Mouse (Mus musculus) liver, adult (tissue): ENCODE measurements around the gene Oas1f.
"Not testable (repeated sequence)": the region's sequence is repeated elsewhere in the genome, so short reads cannot be mapped to it uniquely, and the experiment has no call there.

Source experiments
- GATA4 ChIP-seq: IDR thresholded peaks from 2 replicates; pipeline ENCODE4 v1.6.1; 2014; ENCODE audit warnings: mild to moderate bottlenecking, low read length; ENCODE audit not compliant: insufficient replicate concordance

Oas1f gene

DNA sequence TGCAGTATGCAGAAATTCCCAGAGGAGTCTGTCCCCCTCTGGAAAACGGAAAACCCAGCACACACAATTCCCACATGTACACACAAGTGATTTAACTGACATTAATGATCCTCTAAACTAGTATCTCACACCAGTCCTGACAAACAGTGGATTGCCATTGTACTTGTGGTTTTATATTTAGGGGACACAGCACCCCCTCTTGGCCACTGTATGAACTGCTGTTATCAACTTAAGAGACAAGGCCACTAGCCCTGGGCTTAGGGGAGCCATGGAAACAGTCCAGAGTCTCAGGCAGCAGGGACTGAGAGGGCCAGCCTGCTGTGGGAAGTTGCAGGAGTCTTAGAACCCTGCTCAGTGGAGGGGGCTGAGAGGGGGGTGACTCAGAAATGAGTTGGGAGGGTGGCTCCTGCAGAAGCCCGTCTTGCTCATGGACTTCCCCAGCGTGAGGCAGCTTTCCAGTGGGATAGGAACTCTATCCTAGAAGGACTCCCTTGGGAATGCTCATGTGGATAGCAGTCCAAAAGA is 18.2 kb downstream of the Oas1f start:
- no peak for TF ChIP-seq GATA4

DNA sequence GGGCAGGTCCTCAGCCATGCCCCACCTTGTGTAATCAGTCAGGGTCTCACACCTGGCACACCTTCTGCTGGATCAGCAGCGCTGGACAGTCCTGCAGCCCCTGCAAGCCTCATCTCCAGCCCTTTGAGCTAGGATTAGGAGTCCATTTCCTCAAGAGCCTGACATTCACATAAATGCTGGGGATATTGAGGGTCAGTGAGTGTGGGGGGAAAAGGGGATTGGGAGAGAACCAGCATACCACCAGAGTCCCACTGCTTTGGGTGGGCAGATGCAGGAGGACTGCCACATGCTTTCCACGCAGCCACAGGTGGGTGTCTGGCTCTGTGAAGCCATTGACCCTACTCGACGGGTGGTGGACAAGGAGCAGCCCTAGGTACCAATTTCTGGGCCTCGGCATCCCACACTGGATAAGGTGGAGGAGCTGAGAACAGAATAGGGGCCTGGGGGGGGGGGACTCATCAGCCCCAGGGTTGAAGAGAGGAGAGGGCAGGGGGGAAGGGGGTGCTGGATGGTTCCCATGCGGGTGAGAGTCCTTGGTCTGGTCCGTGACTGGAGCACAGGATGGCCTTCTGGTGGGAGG is 22.4 kb downstream of the Oas1f start:
- no peak for TF ChIP-seq GATA4

DNA sequence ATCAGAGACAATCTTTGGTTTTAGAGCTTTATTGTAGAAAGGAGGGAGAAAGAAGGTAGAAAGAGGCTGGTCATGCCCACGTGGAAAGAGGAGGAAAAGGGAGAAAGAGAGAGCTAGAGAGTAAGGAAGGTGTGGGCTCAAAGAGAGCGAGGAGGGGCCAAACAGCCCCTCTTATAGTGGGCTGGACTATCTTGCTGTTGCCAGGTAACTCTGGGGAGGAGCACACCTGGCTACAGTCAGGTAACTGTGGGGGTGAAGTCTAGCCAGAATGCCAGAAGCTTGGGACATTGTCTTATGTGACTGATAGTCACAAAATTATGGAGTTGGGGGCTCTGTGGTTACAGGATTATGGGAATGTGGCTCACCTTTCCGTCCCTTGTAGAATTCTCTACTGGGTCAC is 22.9 kb downstream of the Oas1f start:
- no peak for TF ChIP-seq GATA4

DNA sequence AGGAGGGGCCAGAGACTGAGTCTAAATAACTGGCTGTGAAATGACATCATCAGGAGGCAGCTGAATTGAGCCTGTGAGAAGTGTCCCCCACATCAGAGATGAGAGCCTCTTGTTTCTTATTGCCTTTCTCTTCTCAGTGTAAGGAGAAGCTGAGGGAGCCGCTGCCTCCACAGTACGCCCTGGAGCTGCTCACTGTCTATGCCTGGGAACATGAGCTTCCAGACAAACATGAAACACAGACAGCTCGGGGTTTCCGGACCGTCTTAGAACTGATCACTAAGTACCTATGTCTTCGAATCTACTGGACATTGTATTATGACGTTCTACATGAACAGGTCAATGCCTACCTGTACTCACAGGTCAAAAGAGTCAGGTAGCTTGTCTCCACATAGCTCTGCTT is 23.6 kb downstream of the Oas1f start:
- no peak for TF ChIP-seq GATA4

DNA sequence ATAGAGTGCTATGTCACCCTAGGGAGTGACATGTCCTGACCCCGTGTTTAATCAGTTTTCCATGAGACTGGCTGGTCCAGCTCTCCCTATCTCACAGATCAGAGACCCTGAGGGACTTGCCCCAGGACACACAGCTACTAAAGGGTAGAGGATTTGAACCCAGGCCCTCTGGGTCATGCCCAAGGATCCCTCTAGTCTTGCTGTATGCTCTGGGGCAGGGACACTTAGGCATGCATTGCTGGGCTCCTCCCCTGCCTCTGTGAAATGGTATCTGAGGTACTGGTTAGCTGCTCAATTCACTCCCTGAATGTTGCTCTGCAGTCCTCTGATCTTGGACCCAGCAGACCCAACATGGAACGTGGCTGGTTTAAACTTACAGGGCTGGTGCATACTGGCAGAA is 24.3 kb downstream of the Oas1f start:
- TF ChIP-seq GATA4: no peak

DNA sequence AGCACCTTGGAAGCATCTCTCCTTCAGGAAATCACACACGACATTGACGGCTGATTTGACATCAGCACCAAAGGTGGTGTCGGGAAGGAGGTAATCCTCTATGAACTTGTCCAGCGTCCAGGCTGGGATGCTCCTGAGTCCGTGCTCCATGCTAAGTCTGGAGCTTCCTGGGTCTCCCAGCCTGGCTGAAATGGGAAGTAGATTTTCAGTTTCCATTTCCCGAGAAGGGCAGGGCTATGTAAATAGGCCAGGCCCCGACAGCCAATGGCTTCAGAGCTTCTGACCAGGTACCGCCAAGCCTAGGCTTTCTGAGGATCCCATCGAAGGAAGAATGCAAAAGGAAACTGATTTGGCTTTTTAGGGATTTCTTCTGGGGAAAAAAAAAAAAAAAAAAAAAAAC is 40.2 kb downstream of the Oas1f start, which contains the start of gene Oas1g:
Oas1g (minus strand) TSS at position 201 of the 400 bp plus-strand sequence.
- TF ChIP-seq GATA4: not testable (repeated sequence)

DNA sequence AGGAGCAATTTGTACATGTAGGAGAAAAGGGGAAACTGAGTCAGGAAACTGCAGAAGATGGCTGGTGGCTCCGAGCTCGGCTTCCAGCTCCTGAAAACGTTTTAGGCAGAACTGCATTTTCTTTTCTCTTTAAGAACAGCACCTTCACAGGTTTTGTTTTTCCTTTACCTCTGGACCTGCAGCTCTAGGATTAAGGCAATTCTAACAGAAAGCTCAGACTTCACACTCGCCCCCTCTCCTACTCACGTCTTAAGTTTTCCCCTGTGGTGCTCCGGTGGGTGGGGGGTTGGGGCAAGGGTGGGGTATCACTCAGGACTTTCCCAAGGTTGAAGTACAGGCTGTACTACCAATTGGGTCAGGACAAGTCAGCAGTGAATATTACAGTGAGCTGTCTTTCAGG is 40.7 kb downstream of the Oas1f start:
- no peak for TF ChIP-seq GATA4

DNA sequence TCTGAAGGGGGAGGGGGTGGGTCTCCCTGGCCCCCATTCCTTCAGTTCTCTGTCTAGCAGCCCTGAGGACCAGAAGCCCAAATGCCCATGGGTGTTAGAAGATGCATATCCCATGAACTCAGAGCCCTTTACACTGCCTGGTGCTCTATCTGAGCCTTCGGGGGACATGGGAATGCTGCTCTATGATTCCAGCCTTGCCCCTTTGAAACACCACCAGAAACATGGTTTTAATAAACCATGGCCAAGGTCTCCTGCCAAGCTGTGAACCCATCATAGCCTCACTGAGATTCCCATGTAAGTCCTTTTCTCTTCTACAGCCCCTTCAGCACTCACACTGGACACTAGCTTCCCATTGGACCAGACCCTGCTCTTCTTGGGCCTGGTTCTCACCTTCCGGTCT is 42.9 kb downstream of the Oas1f start:
- no peak for TF ChIP-seq GATA4

DNA sequence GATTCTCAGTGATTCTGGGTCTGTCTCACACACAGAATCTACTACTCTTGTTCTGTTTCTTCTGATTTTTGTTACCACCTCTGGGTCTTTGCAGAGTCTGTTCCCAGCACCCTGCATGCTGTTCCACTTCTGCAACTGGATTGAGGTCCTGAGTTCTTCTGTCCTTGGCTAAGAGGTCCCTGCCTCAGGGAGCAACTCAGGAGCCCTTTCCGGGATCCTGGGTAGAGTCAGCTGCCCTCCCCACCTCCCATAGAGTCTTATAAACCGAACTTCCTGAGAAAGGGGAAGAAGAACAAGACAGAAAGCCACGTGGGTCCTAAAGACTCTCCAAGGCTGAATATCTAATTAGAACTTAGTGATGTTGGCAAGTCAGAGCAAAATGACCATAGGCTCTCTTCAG is 43.8 kb downstream of the Oas1f start:
- no peak for TF ChIP-seq GATA4

DNA sequence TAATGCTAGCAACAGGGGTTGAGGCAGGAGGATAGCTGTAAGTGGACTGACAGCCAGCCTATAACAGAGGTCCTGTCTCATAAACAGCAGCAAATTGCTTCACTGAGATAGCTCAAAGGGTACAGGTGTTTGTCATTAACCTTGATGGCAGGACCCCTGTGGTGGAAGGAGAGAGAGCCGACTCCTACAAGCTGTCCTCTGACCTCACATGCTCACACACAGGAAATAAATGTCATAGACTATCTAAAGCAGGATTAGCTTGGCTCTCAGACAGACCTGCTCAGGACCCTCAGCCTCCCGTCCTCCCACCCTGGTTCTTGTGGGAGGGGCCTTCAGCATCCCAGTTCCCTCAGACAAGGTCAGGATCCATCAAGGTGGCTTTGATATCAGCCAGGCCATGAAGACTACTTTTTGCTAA is 45.1 kb downstream of the Oas1f start:
- no peak for TF ChIP-seq GATA4

DNA sequence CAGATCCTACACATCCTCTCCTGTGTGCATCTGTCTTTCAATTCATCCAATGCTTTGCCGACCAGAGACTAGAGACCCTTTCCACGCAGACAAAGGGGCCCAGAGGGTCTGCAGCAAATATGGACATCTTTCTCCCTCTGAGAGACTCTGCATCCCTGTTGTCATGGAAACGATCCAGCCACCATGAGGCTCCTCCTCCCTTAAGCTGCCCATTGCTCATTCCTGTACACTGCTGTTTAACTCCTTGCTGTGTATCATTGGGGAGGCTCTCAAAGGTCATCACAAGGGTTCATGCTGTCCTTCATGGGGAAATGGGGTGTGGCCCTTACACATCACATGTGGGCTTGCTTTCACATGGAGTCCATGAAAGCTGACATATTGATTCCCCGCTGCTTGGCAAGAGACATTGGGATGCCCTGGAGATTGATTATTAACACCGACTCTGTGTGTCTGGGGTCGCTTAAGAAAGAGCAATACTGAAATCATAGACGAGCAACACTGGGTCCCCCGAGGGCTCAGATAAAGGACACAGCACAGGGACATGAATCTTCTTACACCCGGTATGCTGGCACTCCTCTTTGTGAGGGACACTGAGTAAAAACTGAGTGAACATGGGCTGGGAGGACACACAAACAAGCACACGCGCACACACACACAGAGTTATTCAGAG is 48.2 kb downstream of the Oas1f start:
- no peak for TF ChIP-seq GATA4

DNA sequence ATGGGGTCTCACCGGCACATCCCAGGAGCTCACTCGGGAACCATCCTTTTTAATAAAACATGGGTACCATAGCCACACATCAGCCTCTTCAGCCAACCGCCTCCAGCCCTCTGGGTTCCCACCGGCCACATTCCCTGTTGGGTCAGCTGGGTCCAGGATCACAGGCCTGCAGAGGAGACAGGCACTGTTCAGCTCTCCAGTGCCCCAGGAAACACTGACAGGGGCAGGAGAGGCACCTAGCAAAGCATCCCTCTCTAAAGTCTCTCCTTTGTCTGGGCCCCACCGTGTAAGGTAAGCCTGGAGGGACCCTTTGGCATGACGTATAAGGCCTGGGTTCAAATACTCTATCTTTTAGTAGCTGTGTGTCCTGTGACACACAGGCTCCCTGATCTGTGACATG is 51.1 kb downstream of the Oas1f start:
- TF ChIP-seq GATA4: no peak

DNA sequence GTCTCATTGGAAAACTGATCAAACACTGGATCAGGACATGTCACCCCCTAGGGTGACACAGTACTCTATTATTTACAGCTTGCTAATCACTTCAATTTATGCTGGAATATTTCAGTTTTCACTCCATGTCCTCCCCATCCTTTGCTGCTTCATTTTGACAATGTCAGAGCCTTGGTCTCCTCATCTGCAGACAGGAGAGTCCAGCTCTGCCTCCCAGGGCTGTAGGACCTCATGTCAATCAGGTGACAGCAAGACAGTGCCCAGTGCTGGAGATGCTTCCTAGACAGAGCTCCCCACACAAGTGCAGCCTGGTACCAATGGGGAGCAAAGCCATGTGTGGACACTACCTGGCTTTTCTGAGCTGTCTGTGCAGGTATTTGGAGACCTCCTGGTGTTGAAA is 51.6 kb downstream of the Oas1f start:
- TF ChIP-seq GATA4: no peak

DNA sequence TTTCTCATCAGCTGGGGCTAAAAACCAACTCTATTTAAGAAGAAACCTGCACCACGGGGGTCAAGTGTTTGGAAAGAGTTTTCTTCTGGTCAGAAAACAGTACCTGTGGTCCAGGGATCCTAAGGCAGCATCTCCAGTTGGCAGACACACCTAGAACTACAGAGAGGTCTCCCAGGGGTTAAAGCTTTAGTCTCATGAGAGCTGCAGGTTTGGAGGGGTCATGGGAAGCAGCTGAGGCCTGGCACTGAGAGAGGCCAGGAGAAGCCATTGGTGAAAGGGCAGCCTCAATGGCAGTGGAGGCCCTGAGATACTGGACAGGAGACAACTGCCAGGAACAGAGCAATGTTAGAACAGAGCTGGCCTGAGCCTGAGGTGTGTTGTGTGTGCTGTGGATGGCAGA is 53.5 kb downstream of the Oas1f start:
- no peak for TF ChIP-seq GATA4

DNA sequence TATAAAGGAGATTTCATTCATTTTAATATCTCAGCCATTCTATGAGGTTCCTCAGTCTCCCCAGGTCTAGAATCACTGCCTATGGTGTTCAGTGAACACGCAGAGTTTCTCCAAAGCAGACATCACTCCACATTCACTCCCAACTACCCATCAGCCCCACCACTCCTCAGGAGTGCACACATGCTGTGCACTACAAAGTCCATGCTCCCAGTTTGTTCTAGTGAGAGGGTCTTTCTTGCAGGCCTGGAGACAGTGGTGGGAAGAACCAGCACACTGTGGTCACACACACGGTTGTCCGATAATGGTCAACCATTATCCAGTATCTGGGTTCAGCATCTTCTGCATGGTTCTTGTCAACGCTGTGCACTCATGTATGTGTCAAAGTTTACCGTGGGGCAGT is 54.9 kb downstream of the Oas1f start:
- TF ChIP-seq GATA4: no peak

DNA sequence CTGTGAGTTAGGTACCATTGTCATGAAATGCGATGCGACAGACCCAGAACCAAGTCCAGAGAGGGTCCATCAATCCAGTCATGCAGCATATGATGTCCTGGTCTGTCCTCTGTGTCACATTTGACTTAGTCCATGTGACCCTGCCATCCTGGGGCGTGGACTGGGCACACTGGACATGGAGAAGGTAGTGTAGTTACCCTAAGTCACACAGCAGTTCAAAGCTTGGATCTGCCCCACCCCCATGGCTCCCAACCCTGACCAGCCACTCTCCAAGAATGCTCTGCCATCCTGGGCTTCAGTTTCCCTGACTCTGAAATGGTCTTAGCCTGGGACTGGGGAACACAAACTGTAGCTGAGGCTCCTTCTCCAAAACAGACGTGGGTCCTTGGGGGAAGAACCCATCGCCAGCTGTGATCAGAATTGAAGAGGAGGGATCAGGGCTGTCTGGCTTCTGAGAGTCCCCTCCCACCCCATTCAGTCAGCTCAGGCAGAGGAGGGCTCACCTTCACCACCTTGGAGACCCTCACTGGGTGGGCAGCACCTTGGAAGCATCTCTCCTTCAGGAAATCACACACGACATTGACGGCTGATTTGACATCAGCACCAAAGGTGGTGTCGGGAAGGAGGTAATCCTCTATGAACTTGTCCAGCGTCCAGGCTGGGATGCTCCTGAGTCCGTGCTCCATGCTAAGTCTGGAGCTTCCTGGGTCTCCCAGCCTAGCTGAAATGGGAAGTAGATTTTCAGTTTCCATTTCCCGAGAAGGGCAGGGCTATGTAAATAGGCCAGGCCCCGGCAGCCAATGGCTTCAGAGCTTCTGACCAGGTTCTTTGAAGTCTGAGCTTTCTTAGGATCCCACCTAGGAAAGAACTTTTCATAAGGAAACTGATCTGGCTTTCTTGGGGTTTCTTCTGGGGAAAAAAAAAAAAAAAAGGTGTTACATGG is 59.9 kb downstream of the Oas1f start, which contains the start of gene Oas1a:
Oas1a (minus strand) TSS at position 731 of the 943 bp plus-strand sequence.
- TF ChIP-seq GATA4: not testable (repeated sequence)
